Mouse (Mus musculus): ENCODE data around the gene Otud7b. TPM values are rescaled to one million over a fixed set of nuclear protein-coding genes. Genes with fewer than 3 reads are reported as not detected.
"Not testable (repeated sequence)": the region's sequence is repeated elsewhere in the genome, so short reads cannot be mapped to it uniquely, and the experiment has no call there.

The Otud7b gene
- polyA plus RNA-seq, 1 experiment from 2014 or later = 10.4 TPM

DNA sequence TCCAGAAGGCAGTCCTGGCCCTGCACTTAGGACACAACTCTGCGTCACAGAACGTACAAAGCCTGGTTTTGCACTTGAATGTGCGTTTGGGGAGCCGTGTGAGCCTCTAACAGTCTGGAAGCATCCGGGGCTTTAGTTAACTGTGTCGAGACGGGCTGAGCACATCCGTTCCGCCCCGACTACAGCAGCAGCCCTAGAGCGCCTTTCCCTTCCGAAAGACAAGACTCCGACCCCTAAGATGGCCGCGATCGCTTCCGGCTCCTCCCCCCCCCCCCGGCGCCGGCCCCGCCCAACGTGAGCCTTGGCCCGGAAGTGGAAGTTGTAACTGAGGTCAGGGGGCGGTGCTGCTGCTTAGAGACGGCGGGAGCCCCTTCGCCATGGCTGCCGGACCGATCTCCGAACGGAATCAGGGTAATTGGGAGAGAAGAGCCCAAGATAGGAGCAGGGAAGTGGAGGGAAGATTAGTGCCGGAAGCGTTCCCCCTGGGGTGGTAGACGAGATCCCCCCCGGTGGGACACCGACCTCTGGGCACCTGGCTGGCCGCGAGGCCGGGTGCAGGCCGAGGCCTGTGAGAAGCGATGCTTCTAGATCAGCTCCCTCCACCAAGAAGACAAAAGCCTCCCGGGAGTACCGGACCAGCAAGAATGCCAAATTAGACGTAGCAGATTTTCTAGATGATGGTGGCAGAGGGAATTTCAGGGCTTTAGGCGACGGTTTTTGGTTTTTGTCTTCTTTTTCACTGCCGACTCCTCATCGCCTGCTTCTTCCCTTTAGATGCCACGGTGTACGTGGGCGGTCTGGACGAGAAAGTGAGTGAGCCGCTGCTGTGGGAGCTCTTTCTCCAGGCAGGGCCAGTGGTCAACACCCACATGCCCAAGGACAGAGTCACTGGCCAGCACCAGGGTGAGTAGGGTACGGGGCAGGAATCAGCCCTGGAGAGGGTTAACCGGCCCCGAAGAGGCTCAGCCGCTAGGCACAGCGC is 68.2 kb downstream of the Otud7b start, which contains the start of gene Sf3b4:
Sf3b4 (plus strand) TSS at position 136 of the 982 bp plus-strand sequence.
- Histone ChIP-seq H3K27ac (peak within 1 kb of the TSS; percentile 95), H3K4me3 (ENCODE audit: inconsistent target) (peak within 1 kb of the TSS; percentile 92), H3K36me3 (ENCODE audit: inconsistent target) (peaks cover 11% of the 10 kb centered on the region; the same call in 1 of the 2 replicates), H3K79me2 (ENCODE audit: inconsistent target) (peaks cover 52% of the 10 kb centered on the region)
- WGBS (ENCODE audit: missing documents) = 2% methylated on average over 58 of the region's 58 CpGs

DNA sequence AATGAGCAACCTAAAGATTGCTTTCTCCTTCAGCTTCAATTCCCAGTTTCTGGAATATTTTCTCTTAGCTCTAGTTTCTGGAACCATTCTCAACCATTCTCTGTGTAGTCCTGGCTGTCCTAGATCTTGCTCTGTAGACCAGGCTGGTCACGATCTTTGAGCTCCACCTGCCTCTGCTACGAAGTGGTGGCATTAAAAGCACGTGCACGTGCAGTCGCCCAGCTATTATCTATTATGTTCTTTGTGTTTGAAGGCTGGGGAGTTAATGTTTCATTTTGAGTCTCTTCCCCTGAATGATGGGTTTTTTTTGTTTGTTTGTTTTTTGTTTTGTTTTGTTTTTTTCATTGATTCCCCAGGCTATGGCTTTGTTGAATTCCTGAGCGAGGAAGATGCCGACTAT is 68.9 kb downstream of the Otud7b start:
- peaks cover 18% of the 10 kb centered on the region for H3K36me3 ChIP-seq (ENCODE audit: inconsistent target)
- peak overlapping the region; percentile 92 for H3K4me3 ChIP-seq (ENCODE audit: inconsistent target)
- H3K27ac ChIP-seq = peak overlapping the region; percentile 95
- 48% methylated on average over 5 of the region's 7 CpGs for WGBS (ENCODE audit: missing documents)
- H3K79me2 ChIP-seq (ENCODE audit: inconsistent target) = peaks cover 52% of the 10 kb centered on the region

DNA sequence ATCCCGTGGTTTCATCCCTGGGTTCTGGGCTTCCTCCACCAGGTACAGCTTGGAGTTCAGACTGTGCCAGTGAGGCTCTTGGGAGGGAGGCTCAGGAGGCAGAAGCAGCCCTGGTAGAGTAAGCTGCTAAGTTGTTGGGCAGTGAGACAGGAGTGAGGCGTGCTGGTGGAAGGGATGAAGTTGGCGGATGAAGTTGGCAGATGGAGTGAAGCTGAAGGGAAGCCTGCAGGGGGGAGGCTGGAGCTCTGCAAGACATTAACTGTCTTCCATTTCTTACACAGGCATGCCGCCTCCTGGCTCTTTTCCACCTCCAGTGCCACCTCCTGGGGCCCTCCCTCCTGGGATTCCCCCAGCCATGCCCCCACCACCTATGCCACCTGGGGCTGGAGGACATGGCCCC is 69.7 kb downstream of the Otud7b start:
- peak overlapping the region; percentile 68 for H3K27ac ChIP-seq
- H3K36me3 ChIP-seq (ENCODE audit: inconsistent target) = peaks cover 22% of the 10 kb centered on the region
- peaks cover 52% of the 10 kb centered on the region for H3K79me2 ChIP-seq (ENCODE audit: inconsistent target)
- WGBS (ENCODE audit: missing documents) = 91% methylated on average over 3 of the region's 4 CpGs
- H3K4me3 ChIP-seq (ENCODE audit: inconsistent target) = not testable (repeated sequence)

GRCm38 (mm10) chr3:96175251-96175650 is 70.9 kb downstream of the Otud7b start:
- no peak overlapping the region for H3K4me3 ChIP-seq (ENCODE audit: inconsistent target)
- 97% methylated on average over 6 of the region's 6 CpGs for WGBS (ENCODE audit: missing documents)

DNA sequence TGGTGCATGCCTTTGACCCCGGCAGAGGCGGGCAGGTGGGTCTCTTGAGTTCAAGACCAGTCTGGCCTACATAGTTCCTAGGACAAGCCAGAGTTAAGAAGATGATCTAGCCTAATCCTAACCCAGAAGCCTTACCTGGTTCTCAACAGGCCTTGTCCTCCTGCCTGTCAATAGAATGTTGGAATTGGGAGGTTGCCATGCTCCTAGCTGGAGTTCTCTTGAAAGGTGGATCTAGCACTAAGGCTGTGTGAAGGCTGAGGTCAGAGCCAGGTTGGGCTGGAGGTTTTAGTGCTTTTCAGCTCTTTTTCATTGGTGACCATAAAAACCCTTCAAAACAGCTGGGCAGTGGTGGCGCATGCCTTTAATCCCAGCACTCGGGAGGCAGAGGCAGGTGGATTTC is 74.1 kb downstream of the Otud7b start:
- Histone ChIP-seq H3K79me2 (ENCODE audit: inconsistent target) (peaks cover 32% of the 10 kb centered on the region), H3K27ac (no peak overlapping the region), H3K4me3 (ENCODE audit: inconsistent target) (no peak overlapping the region), H3K36me3 (ENCODE audit: inconsistent target) (peaks cover 22% of the 10 kb centered on the region)
- WGBS (ENCODE audit: missing documents) = 90% methylated on average over 4 of the region's 4 CpGs

More at GRCm38 (mm10) chr3:96175251-96175650, 70.9 kb downstream of the Otud7b start:
- peaks cover 52% of the 10 kb centered on the region for H3K79me2 ChIP-seq (ENCODE audit: inconsistent target)
- peaks cover 22% of the 10 kb centered on the region for H3K36me3 ChIP-seq (ENCODE audit: inconsistent target)
- H3K27ac ChIP-seq = peak overlapping the region; percentile 68

- 94% methylated on average over 2 of the region's 2 CpGs for WGBS (ENCODE audit: missing documents)
- Histone ChIP-seq H3K27ac (no peak overlapping the region), H3K79me2 (ENCODE audit: inconsistent target) (peaks cover 27% of the 10 kb centered on the region), H3K36me3 (ENCODE audit: inconsistent target) (peaks cover 22% of the 10 kb centered on the region), H3K4me3 (ENCODE audit: inconsistent target) (no peak overlapping the region)
Measured at GRCm38 (mm10) chr3:96178902-96179301, 74.6 kb downstream of the Otud7b start.

GRCm38 (mm10) chr3:96179531-96179930 is 75.2 kb downstream of the Otud7b start:
- Histone ChIP-seq H3K79me2 (ENCODE audit: inconsistent target) (peaks cover 21% of the 10 kb centered on the region), H3K27ac (no peak overlapping the region), H3K36me3 (ENCODE audit: inconsistent target) (peaks cover 22% of the 10 kb centered on the region), H3K4me3 (ENCODE audit: inconsistent target) (no peak overlapping the region)
- 97% methylated on average over 4 of the region's 4 CpGs for WGBS (ENCODE audit: missing documents)

- H3K4me3 ChIP-seq (ENCODE audit: inconsistent target) = no peak within 1 kb of the TSS; the same call in 1 of the 2 replicates
- peaks cover 19% of the 10 kb centered on the region for H3K36me3 ChIP-seq (ENCODE audit: inconsistent target)
- WGBS (ENCODE audit: missing documents) = 6% methylated on average over 17 of the region's 23 CpGs
- H3K79me2 ChIP-seq (ENCODE audit: inconsistent target) = peaks cover 7% of the 10 kb centered on the region; the same call in 1 of the 2 replicates
- H3K27ac ChIP-seq = no peak within 1 kb of the TSS
Measured at GRCm38 (mm10) chr3:96180727-96181477, 76.6 kb downstream of the Otud7b start, which contains the start of gene Sv2a. Gene Sv2a, plus strand, starts transcription at chr3:96181151.

DNA sequence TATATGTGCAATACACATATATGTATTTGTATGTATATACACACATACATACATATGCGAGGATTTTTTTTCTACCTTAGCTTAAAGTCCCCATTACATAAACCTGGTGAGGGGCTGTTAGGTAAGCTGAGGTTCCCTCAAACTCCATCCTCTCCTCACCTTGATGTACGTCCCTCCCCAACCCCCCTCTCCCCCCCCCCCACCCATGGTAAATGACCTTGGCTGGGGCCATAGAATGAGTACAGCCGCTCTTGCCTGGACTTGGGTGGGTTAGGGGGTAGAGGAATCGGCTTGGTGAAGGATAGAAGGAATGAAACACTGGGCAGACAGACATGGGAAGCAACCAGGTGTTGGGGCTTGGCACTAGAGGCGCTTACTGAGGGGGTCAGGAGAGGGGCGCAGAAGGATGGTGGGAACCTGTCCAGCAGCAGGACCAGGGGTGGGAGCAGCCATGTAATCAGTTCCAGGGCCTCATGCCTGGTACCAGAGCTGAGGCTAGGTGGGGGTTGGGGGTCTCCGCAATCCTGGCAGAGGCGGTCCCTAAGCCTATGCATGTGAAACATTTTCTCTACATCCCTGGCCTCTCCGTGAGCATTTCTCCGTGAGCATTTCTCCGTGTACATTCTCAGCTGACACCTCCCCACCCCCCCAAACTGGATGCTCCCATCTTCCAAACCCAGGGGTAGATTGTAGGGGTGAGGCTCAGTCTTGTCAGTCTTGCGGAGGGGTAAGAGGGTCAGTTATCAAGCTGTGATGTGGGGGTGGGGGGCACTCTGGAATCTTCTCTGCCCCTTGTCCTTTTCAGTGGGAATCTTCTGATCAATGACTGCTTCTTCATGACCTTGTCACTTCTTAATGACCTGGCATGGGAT is 77.4 kb downstream of the Otud7b start:
- H3K4me3 ChIP-seq (ENCODE audit: inconsistent target) = no peak overlapping the region
- H3K36me3 ChIP-seq (ENCODE audit: inconsistent target) = peaks cover 14% of the 10 kb centered on the region
- WGBS (ENCODE audit: missing documents) = 88% methylated on average over 11 of the region's 12 CpGs
- H3K79me2 ChIP-seq (ENCODE audit: inconsistent target) = no peaks in the 10 kb centered on the region
- no peak overlapping the region for H3K27ac ChIP-seq

- WGBS (ENCODE audit: missing documents) = 43% methylated on average over 4 of the region's 4 CpGs
- no peak overlapping the region for H3K27ac ChIP-seq
- H3K36me3 ChIP-seq (ENCODE audit: inconsistent target) = peaks cover 13% of the 10 kb centered on the region
- H3K4me3 ChIP-seq (ENCODE audit: inconsistent target) = no peak overlapping the region
- no peaks in the 10 kb centered on the region for H3K79me2 ChIP-seq (ENCODE audit: inconsistent target)
Measured at GRCm38 (mm10) chr3:96182382-96182776, 78.1 kb downstream of the Otud7b start.

GRCm38 (mm10) chr3:96192977-96193376 is 88.7 kb downstream of the Otud7b start:
- H3K79me2 ChIP-seq (ENCODE audit: inconsistent target) = no peaks in the 10 kb centered on the region
- H3K27ac ChIP-seq = no peak overlapping the region
- no peaks in the 10 kb centered on the region for H3K36me3 ChIP-seq (ENCODE audit: inconsistent target)
- no peak overlapping the region for H3K4me3 ChIP-seq (ENCODE audit: inconsistent target)
- 96% methylated on average over 11 of the region's 12 CpGs for WGBS (ENCODE audit: missing documents)

DNA sequence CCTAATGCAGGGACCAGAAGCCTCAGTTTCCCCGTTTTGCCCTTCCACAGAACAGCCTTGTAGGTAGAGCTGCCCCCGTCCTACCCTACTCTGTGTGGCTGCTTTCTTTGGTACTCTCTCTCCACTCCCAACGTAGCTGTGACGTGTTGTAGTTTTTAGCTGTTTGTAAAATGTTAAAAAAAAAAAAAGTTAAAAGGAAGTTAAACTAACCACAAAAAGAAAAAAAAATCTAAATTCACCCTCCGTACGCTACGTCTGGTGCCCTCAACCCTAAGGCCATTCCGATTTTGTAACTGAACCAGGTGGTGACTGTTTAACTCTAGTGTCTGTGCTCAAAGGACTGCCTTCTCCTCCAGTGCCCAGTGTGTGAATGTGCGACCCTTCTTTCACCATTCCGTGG is 90.6 kb downstream of the Otud7b start:
- no peak overlapping the region for H3K27ac ChIP-seq
- H3K79me2 ChIP-seq (ENCODE audit: inconsistent target) = no peaks in the 10 kb centered on the region
- no peaks in the 10 kb centered on the region for H3K36me3 ChIP-seq (ENCODE audit: inconsistent target)
- no peak overlapping the region for H3K4me3 ChIP-seq (ENCODE audit: inconsistent target)
- 36% methylated on average over 10 of the region's 10 CpGs for WGBS (ENCODE audit: missing documents)

DNA sequence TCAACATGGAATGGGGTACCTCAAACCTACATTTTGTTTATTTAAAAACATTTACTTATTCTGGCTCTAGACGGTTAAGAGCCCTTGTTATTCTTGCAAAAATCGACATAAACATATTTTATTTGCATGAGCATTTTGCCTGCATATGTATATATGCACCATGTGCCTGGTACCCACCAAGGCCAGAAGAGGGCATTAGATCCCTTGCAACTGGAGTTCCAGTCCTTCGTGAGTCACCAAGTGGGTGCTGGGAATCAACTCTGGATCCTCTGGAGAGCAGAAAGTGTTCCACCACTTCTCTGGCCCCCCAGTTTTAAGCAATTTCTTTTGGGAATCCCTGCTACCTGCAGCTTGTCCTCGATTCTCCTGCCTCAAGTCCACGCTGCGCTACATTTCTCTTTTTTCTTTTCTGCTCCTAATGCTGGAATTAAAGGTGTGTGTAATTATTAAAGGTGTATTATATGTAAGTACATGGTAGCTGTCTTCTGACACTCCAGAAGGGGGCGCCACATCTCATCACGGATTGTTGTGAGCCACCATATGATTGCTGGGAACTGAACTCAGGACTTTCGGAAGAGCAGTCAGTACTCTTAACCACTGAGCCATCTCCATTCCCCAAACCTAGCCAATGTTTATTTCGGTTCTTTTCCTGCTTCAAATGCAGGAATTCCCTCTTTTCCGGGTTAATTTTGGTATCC is 91.4 kb downstream of the Otud7b start:
- Histone ChIP-seq H3K4me3 (ENCODE audit: inconsistent target) (no peak overlapping the region), H3K27ac (no peak overlapping the region), H3K36me3 (ENCODE audit: inconsistent target) (no peaks in the 10 kb centered on the region), H3K79me2 (ENCODE audit: inconsistent target) (no peaks in the 10 kb centered on the region)
- 92% methylated on average over 11 of the region's 11 CpGs for WGBS (ENCODE audit: missing documents)

All from macrophage (primary cell).